Mouse (Mus musculus) G1E (cell line): Measurements from ENCODE around the gene Olfr613. TPM values are rescaled to one million over a fixed set of nuclear protein-coding genes. Genes with fewer than 3 reads are reported as not detected.

Experiments used
- ATAC-seq: 2 replicates; pipeline ENCODE4 v1.8.0; 2016; ENCODE audit warnings: mild to moderate bottlenecking; ENCODE audit not compliant: insufficient number of reproducible peaks, poor library complexity, low FRiP score, severe bottlenecking; ENCODE audit errors: extremely low read depth
- DNase-seq: peaks from one replicate; pipeline ENCODE4 v3.0.0; 2012; ENCODE audit warnings: low spot score
- H3K27me3 ChIP-seq: 2 replicates; pipeline ENCODE4 v1.6.1; 2012; ENCODE audit warnings: mild to moderate bottlenecking, low read length, inconsistent platforms; ENCODE audit not compliant: insufficient read depth
- H3K36me3 ChIP-seq: replicated peaks from 2 replicates; pipeline ENCODE3; 2012; ENCODE audit warnings: mild to moderate bottlenecking, inconsistent platforms
- H3K4me1 ChIP-seq: 2 replicates; pipeline ENCODE4 v1.6.1; 2012; ENCODE audit warnings: low read depth, low read length, inconsistent platforms, mixed read lengths; ENCODE audit not compliant: insufficient read depth
- H3K4me3 ChIP-seq: 2 replicates; pipeline ENCODE4 v1.5.1; 2012; ENCODE audit warnings: low read depth, mild to moderate bottlenecking, inconsistent platforms, low read length, moderate library complexity, mixed read lengths
- H3K9me3 ChIP-seq: replicated peaks from 2 replicates; pipeline ENCODE4 v1.6.1; 2012; ENCODE audit warnings: inconsistent platforms
- CTCF ChIP-seq: IDR thresholded peaks from 2 replicates; pipeline ENCODE4 v1.5.1; 2012; ENCODE audit warnings: low read depth, low read length, inconsistent platforms, mixed read lengths
- GATA1 ChIP-seq: IDR thresholded peaks from 2 replicates; pipeline ENCODE4 v1.6.1; 2012; ENCODE audit warnings: borderline replicate concordance, low read length, inconsistent platforms, mixed read lengths
- GATA2 ChIP-seq: IDR thresholded peaks from 2 replicates; pipeline ENCODE4 v1.6.1; 2012; ENCODE audit warnings: low read depth, low read length, inconsistent platforms, borderline replicate concordance
- POLR2AphosphoS5 ChIP-seq: IDR thresholded peaks from 2 replicates; pipeline ENCODE4 v1.6.1; 2012; ENCODE audit warnings: low read depth, low read length, inconsistent platforms; ENCODE audit not compliant: insufficient replicate concordance
- TAL1 ChIP-seq: conservative IDR thresholded peaks from 2 replicates; pipeline ENCODE4 v1.6.1; 2012; ENCODE audit warnings: low read depth, low read length, inconsistent platforms, mixed read lengths
- polyA plus RNA-seq: library from polyadenylated mRNA; stranded (reverse); fragments of >175 nt; gene quantifications from 2 replicates; pipeline ENCODE4 v1.2.3, GENCODE M21; 2012
- total RNA-seq, 2 experiments: library from RNA; stranded (forward) in 1 of 2; stranded (reverse) in 1 of 2; fragments of 200-1000 nt in 1 of 2; fragments of >200 nt in 1 of 2; fragmentation: Nextera tagmentation in 1 of 2; gene quantifications; 2 replicates each; pipeline ENCODE4 v1.2.3; 2014 to 2017

Gene Olfr613
- total and polyA plus RNA-seq, 3 experiments, result 0.05 TPM; not detected in 2

- DNase-seq (no peak), ATAC-seq (no peak)
- Histone ChIP-seq H3K4me3 (no peak within 1 kb of the TSS), H3K9me3 (no peaks in the 10 kb centered on the region), H3K27me3 (no peaks in the 10 kb centered on the region), H3K36me3 (no peaks in the 10 kb centered on the region), H3K4me1 (no peaks in the 10 kb centered on the region)
- no peak for TF ChIP-seq POLR2AphosphoS5
- no peak for TF ChIP-seq CTCF
- no peak for TF ChIP-seq GATA2
- no peak for TF ChIP-seq GATA1
- no peak for TF ChIP-seq TAL1
These were observed 41.9 kb downstream of the Olfr613 start, which contains the start of gene Olfr618 for GRCm38 (mm10) chr7:103589803-103590202. Gene Olfr618, plus strand, starts transcription at chr7:103590103.

GRCm38 (mm10) chr7:103600275-103600674 lies 52.4 kb downstream of the Olfr613 start, which contains the start of gene Olfr619:
Gene Olfr619, plus strand, starts transcription at chr7:103600575.
- no peak for DNase-seq
- no peaks in the 10 kb centered on the region for H3K9me3 ChIP-seq
- TF ChIP-seq GATA1, result no peak
- no peak for TF ChIP-seq CTCF
- TF ChIP-seq GATA2, result no peak

More at GRCm38 (mm10) chr7:103600275-103600674, 52.4 kb downstream of the Olfr613 start, which contains the start of gene Olfr619:
- no peak for ATAC-seq
- Histone ChIP-seq H3K27me3 (no peaks in the 10 kb centered on the region), H3K4me3 (no peak within 1 kb of the TSS), H3K36me3 (no peaks in the 10 kb centered on the region), H3K4me1 (no peaks in the 10 kb centered on the region)

Other genes with a start within 250 kb of the Olfr613 start
Only the 20 nearest of the 33 such genes appear.
- gene Olfr603, start 161.9 kb upstream of the Olfr613 start, total RNA-seq (2014; fragmentation: Nextera tagmentation), result not detected in 2 replicates
- gene Olfr603, start 161.9 kb upstream of the Olfr613 start, total RNA-seq (2017), result not detected in 2 replicates
- not detected in 2 replicates for gene Olfr603, start 161.9 kb upstream of the Olfr613 start, polyA plus RNA-seq
- gene Usp17lc, start 133.0 kb upstream of the Olfr613 start, total RNA-seq (2014; fragmentation: Nextera tagmentation), result not detected in 2 replicates
- 0.06 and 0.16 TPM in 2 replicates for gene Usp17lc, start 133.0 kb upstream of the Olfr613 start, total RNA-seq (2017)
- gene Usp17lc, start 133.0 kb upstream of the Olfr613 start, polyA plus RNA-seq, result not detected in 2 replicates
- not detected in 2 replicates for gene Olfr605, start 102.6 kb upstream of the Olfr613 start, total RNA-seq (2014; fragmentation: Nextera tagmentation)
- gene Olfr605, start 102.6 kb upstream of the Olfr613 start, total RNA-seq (2017), result 0.22 TPM in 1 of 2 replicates, not detected in the other
- not detected in 2 replicates for gene Olfr605, start 102.6 kb upstream of the Olfr613 start, polyA plus RNA-seq
- gene Olfr606, start 99.0 kb upstream of the Olfr613 start, total RNA-seq (2014; fragmentation: Nextera tagmentation), result not detected in 2 replicates
- gene Olfr606, start 99.0 kb upstream of the Olfr613 start, total RNA-seq (2017), result 0.27 and 0.29 TPM in 2 replicates
- not detected in 2 replicates for gene Olfr606, start 99.0 kb upstream of the Olfr613 start, polyA plus RNA-seq
- not detected in 2 replicates for gene Olfr607, start 83.9 kb upstream of the Olfr613 start, total RNA-seq (2014; fragmentation: Nextera tagmentation)
- under 0.01 and 0.11 TPM in 2 replicates for gene Olfr607, start 83.9 kb upstream of the Olfr613 start, total RNA-seq (2017)
- not detected in 2 replicates for gene Olfr607, start 83.9 kb upstream of the Olfr613 start, polyA plus RNA-seq
- not detected in 2 replicates for gene Olfr608, start 78.2 kb upstream of the Olfr613 start, total RNA-seq (2014; fragmentation: Nextera tagmentation)
- gene Olfr608, start 78.2 kb upstream of the Olfr613 start, total RNA-seq (2017), result not detected in 2 replicates
- gene Olfr608, start 78.2 kb upstream of the Olfr613 start, polyA plus RNA-seq, result not detected in 2 replicates
- gene Olfr609, start 50.0 kb upstream of the Olfr613 start, total RNA-seq (2014; fragmentation: Nextera tagmentation), result not detected in 2 replicates
- not detected in 2 replicates for gene Olfr609, start 50.0 kb upstream of the Olfr613 start, total RNA-seq (2017)
- not detected in 2 replicates for gene Olfr609, start 50.0 kb upstream of the Olfr613 start, polyA plus RNA-seq
- gene Olfr610, start 36.0 kb upstream of the Olfr613 start, total RNA-seq (2014; fragmentation: Nextera tagmentation), result not detected in 2 replicates
- gene Olfr610, start 36.0 kb upstream of the Olfr613 start, total RNA-seq (2017), result 0.11 and 0.12 TPM in 2 replicates
- not detected in 2 replicates for gene Olfr610, start 36.0 kb upstream of the Olfr613 start, polyA plus RNA-seq
- gene Olfr611, start 27.2 kb upstream of the Olfr613 start, total RNA-seq (2014; fragmentation: Nextera tagmentation), result not detected in 2 replicates
- 0.17 TPM in 1 of 2 replicates, not detected in the other for gene Olfr611, start 27.2 kb upstream of the Olfr613 start, total RNA-seq (2017)
- gene Olfr611, start 27.2 kb upstream of the Olfr613 start, polyA plus RNA-seq, result not detected in 2 replicates
- gene Olfr612, start 5.4 kb upstream of the Olfr613 start, total RNA-seq (2014; fragmentation: Nextera tagmentation), result not detected in 2 replicates
- 0.35 TPM in 1 of 2 replicates, not detected in the other for gene Olfr612, start 5.4 kb upstream of the Olfr613 start, total RNA-seq (2017)
- gene Olfr612, start 5.4 kb upstream of the Olfr613 start, polyA plus RNA-seq, result not detected in 2 replicates
- not detected in 2 replicates for gene Olfr615, start 8.0 kb downstream of the Olfr613 start, total RNA-seq (2014; fragmentation: Nextera tagmentation)
- gene Olfr615, start 8.0 kb downstream of the Olfr613 start, total RNA-seq (2017), result 0.12 TPM in 1 of 2 replicates, not detected in the other
- gene Olfr615, start 8.0 kb downstream of the Olfr613 start, polyA plus RNA-seq, result not detected in 2 replicates
- not detected in 2 replicates for gene Olfr616, start 21.1 kb downstream of the Olfr613 start, total RNA-seq (2014; fragmentation: Nextera tagmentation)
- 0.55 TPM in 1 of 2 replicates, not detected in the other for gene Olfr616, start 21.1 kb downstream of the Olfr613 start, total RNA-seq (2017)
- gene Olfr616, start 21.1 kb downstream of the Olfr613 start, polyA plus RNA-seq, result not detected in 2 replicates
- gene Olfr617, start 25.0 kb downstream of the Olfr613 start, total RNA-seq (2014; fragmentation: Nextera tagmentation), result not detected in 2 replicates
- gene Olfr617, start 25.0 kb downstream of the Olfr613 start, total RNA-seq (2017), result 0.49 TPM in 1 of 2 replicates, not detected in the other
- gene Olfr617, start 25.0 kb downstream of the Olfr613 start, polyA plus RNA-seq, result not detected in 2 replicates
- not detected in 2 replicates for gene Olfr618, start 42.0 kb downstream of the Olfr613 start, total RNA-seq (2014; fragmentation: Nextera tagmentation)
- 0.05 TPM in 1 of 2 replicates, not detected in the other for gene Olfr618, start 42.0 kb downstream of the Olfr613 start, total RNA-seq (2017)
- not detected in 2 replicates for gene Olfr618, start 42.0 kb downstream of the Olfr613 start, polyA plus RNA-seq
- not detected in 2 replicates for gene Olfr619, start 52.5 kb downstream of the Olfr613 start, total RNA-seq (2014; fragmentation: Nextera tagmentation)
- gene Olfr619, start 52.5 kb downstream of the Olfr613 start, total RNA-seq (2017), result not detected in 2 replicates
- gene Olfr619, start 52.5 kb downstream of the Olfr613 start, polyA plus RNA-seq, result not detected in 2 replicates
- not detected in 2 replicates for gene Olfr620, start 64.5 kb downstream of the Olfr613 start, total RNA-seq (2014; fragmentation: Nextera tagmentation)
- gene Olfr620, start 64.5 kb downstream of the Olfr613 start, total RNA-seq (2017), result 0.05 and 0.06 TPM in 2 replicates
- not detected in 2 replicates for gene Olfr620, start 64.5 kb downstream of the Olfr613 start, polyA plus RNA-seq
- not detected in 2 replicates for gene Olfr622, start 94.6 kb downstream of the Olfr613 start, total RNA-seq (2014; fragmentation: Nextera tagmentation)
- 0.16 TPM in 1 of 2 replicates, not detected in the other for gene Olfr622, start 94.6 kb downstream of the Olfr613 start, total RNA-seq (2017)
- gene Olfr622, start 94.6 kb downstream of the Olfr613 start, polyA plus RNA-seq, result not detected in 2 replicates
- gene Olfr623, start 115.6 kb downstream of the Olfr613 start, total RNA-seq (2014; fragmentation: Nextera tagmentation), result not detected in 2 replicates
- gene Olfr623, start 115.6 kb downstream of the Olfr613 start, total RNA-seq (2017), result 0.05 TPM in 1 of 2 replicates, not detected in the other
- not detected in 2 replicates for gene Olfr623, start 115.6 kb downstream of the Olfr613 start, polyA plus RNA-seq
- gene Olfr624, start 123.1 kb downstream of the Olfr613 start, total RNA-seq (2014; fragmentation: Nextera tagmentation), result not detected in 2 replicates
- gene Olfr624, start 123.1 kb downstream of the Olfr613 start, total RNA-seq (2017), result 0.12 and 0.22 TPM in 2 replicates
- not detected in 2 replicates for gene Olfr624, start 123.1 kb downstream of the Olfr613 start, polyA plus RNA-seq
- gene Olfr625-ps1, start 134.6 kb downstream of the Olfr613 start, total RNA-seq (2014; fragmentation: Nextera tagmentation), result not detected in 2 replicates
- not detected in 2 replicates for gene Olfr625-ps1, start 134.6 kb downstream of the Olfr613 start, total RNA-seq (2017)
- gene Olfr625-ps1, start 134.6 kb downstream of the Olfr613 start, polyA plus RNA-seq, result not detected in 2 replicates